ENCODE assay signal across 21 mouse cellular contexts in the genomic region with DNA sequence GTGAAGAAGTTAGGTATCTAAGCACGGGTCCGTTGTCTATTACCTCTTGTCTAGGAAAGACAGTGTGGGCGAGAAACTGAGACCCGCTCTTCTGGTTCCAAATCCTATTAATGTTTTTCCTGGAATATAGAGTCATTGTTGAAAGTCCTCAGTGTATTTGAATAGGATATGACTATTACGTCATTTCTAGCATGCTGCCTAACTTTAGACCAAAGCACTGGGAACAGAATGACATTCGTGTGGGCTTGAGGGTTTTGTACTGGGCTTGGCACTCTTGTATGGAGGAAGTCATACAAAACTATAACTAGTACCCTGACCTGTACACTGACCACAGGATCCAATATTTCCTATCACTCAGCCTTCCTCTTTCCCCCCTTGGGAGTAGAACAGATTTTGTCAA.
A peak's percentile ranks its signal among the peaks of the same experiment; 100 is the strongest.
DNase-seq lines count a peak whose midpoint lies in the region; ATAC-seq and TF ChIP-seq lines count a peak whose summit lies in the region.
"Had no signal": no experiment of that assay in that cellular context is flagged by ENCODE, and none has a peak within 500 bp of the region (broad histone marks: within the 10 kb centered on the region; RNA-seq: fewer than 3 reads in every experiment).

No protein-coding gene starts in this region.

- TF ChIP-seq EP300 in lung, postnatal 0 days (IDR thresholded peaks at IDR 0.05): no peak

- H3K9ac ChIP-seq in forebrain, postnatal 0 days: no peak overlapping the region
- H3K9ac ChIP-seq in forebrain, embryonic 12.5 days: no peak overlapping the region
- no peak overlapping the region for H3K9ac ChIP-seq in heart, embryonic 16.5 days (ENCODE audit: low read length)
- H3K9ac ChIP-seq in lung, postnatal 0 days (replicated peaks; ENCODE audit: low read depth): no peak overlapping the region
- H3K9ac ChIP-seq: forebrain, embryonic 15.5 days; hindbrain, embryonic 15.5 days had no signal

- DNase-seq in forebrain, postnatal 0 days: no peak
- no peak for DNase-seq in heart, postnatal 25 days (ENCODE audit: low spot score)
- DNase-seq in lung, postnatal 0 days (ENCODE audit: low spot score): peak; percentile 65
- no peak for DNase-seq in lung, postnatal 10 days
- peak; percentile 59 for DNase-seq in gonadal fat pad, adult 2 months (ENCODE audit: low read depth)
- no peak for DNase-seq in right cerebral cortex, postnatal 10 days (ENCODE audit: low spot score in 2 of 2)
- DNase-seq: B cell, adult 2 months; cerebellum, adult 11-12 months; cerebellum, adult 9-10 months; cerebellum, postnatal 25 days; gastrocnemius, postnatal 25 days had no signal

- H3K27ac ChIP-seq in forebrain, postnatal 0 days (ENCODE audit: low read depth, low read length): 0 out of 2 replicates have a peak overlapping the region, but pooled peaks have one; percentile 87
- no peak overlapping the region for H3K27ac ChIP-seq in forebrain, embryonic 12.5 days
- 0 out of 2 replicates have a peak overlapping the region, but pooled peaks have one; percentile 31 for H3K27ac ChIP-seq in heart, embryonic 16.5 days (ENCODE audit: low read length)
- peak overlapping the region; percentile 69 for H3K27ac ChIP-seq in lung, postnatal 0 days (ENCODE audit: low read length)
- H3K27ac ChIP-seq: embryonic facial prominence, embryonic 10.5 days; forebrain, embryonic 10.5 days; forebrain, embryonic 15.5 days; heart, adult 2 months; hindbrain, embryonic 15.5 days had no signal

- intact Hi-C loops in heart, postnatal 25 days (cut with DNase I): loop anchor here (5.0 kb wide), 1 partner anchor 220 kb away; no protein-coding TSS in a partner anchor

- no peaks in the 10 kb centered on the region for H3K27me3 ChIP-seq in forebrain, postnatal 0 days (ENCODE audit: insufficient read depth, low read length)
- no peaks in the 10 kb centered on the region for H3K27me3 ChIP-seq in forebrain, embryonic 12.5 days
- no peaks in the 10 kb centered on the region for H3K27me3 ChIP-seq in heart, embryonic 16.5 days (ENCODE audit: control insufficient read depth, insufficient read depth, low read length)
- H3K27me3 ChIP-seq in lung, postnatal 0 days (replicated peaks; ENCODE audit: insufficient read depth, low read length): no peaks in the 10 kb centered on the region
- H3K27me3 ChIP-seq: forebrain, embryonic 15.5 days; hindbrain, embryonic 15.5 days had no signal

- no peak for TF ChIP-seq CTCF in forebrain, postnatal 0 days (IDR thresholded peaks at IDR 0.05; ENCODE audit: low read depth)
- no peak for TF ChIP-seq CTCF in lung, postnatal 0 days (IDR thresholded peaks at IDR 0.05)

- ATAC-seq in forebrain, postnatal 0 days: no peak
- no peak for ATAC-seq in forebrain, embryonic 12.5 days (ENCODE audit: low FRiP score)
- ATAC-seq in heart, embryonic 16.5 days (replicated peaks; ENCODE audit: extremely low read depth, insufficient read depth, low FRiP score): no peak
- ATAC-seq in lung, postnatal 0 days: peak; percentile 63
- ATAC-seq: CD4-positive, CD25-positive, alpha-beta regulatory T cell, adult 4 months; forebrain, embryonic 15.5 days; intestine, embryonic 16.5 days had no signal

- 93% methylated on average over 6 of the region's 6 CpGs for WGBS in forebrain, postnatal 0 days
- WGBS in forebrain, embryonic 12.5 days: 91% methylated on average over 6 of the region's 6 CpGs
- WGBS in heart, embryonic 16.5 days: 82% methylated on average over 6 of the region's 6 CpGs
- WGBS in lung, postnatal 0 days: 62% methylated on average over 6 of the region's 6 CpGs

- no peaks in the 10 kb centered on the region for H3K4me1 ChIP-seq in forebrain, postnatal 0 days (ENCODE audit: insufficient read depth)
- H3K4me1 ChIP-seq in forebrain, embryonic 12.5 days: no peaks in the 10 kb centered on the region
- H3K4me1 ChIP-seq in heart, embryonic 16.5 days (ENCODE audit: control insufficient read depth, insufficient read depth, low read length): 0 out of 2 replicates have a peak, but pooled peaks cover 2% of the 10 kb centered on the region
- 0 out of 2 replicates have a peak, but pooled peaks cover 3% of the 10 kb centered on the region for H3K4me1 ChIP-seq in lung, postnatal 0 days (ENCODE audit: insufficient read depth, low read depth, low read length)
- H3K4me1 ChIP-seq: embryonic facial prominence, embryonic 10.5 days; forebrain, embryonic 10.5 days; forebrain, embryonic 15.5 days; hindbrain, embryonic 15.5 days had no signal

- H3K36me3 ChIP-seq in forebrain, postnatal 0 days (ENCODE audit: insufficient read depth): no peaks in the 10 kb centered on the region
- H3K36me3 ChIP-seq in forebrain, embryonic 12.5 days (replicated peaks): no peaks in the 10 kb centered on the region
- no peaks in the 10 kb centered on the region for H3K36me3 ChIP-seq in heart, embryonic 16.5 days (ENCODE audit: control insufficient read depth, insufficient read depth)
- no peaks in the 10 kb centered on the region for H3K36me3 ChIP-seq in lung, postnatal 0 days (ENCODE audit: insufficient read depth, low read length)
- H3K36me3 ChIP-seq: embryonic facial prominence, embryonic 10.5 days; forebrain, embryonic 10.5 days; forebrain, embryonic 15.5 days; G1E; hindbrain, embryonic 15.5 days had no signal

- no peaks in the 10 kb centered on the region for H3K9me3 ChIP-seq in forebrain, postnatal 0 days (ENCODE audit: low read length)
- H3K9me3 ChIP-seq in forebrain, embryonic 12.5 days: no peaks in the 10 kb centered on the region
- no peaks in the 10 kb centered on the region for H3K9me3 ChIP-seq in heart, embryonic 16.5 days (replicated peaks; ENCODE audit: control insufficient read depth, low read length)
- no peaks in the 10 kb centered on the region for H3K9me3 ChIP-seq in lung, postnatal 0 days (ENCODE audit: low read length)
- H3K9me3 ChIP-seq: embryonic facial prominence, embryonic 10.5 days; forebrain, embryonic 10.5 days; forebrain, embryonic 15.5 days; hindbrain, embryonic 15.5 days had no signal

- H3K4me3 ChIP-seq in forebrain, postnatal 0 days (ENCODE audit: low read depth, low read length): no peak overlapping the region
- H3K4me3 ChIP-seq in forebrain, embryonic 12.5 days (replicated peaks): no peak overlapping the region
- no peak overlapping the region for H3K4me3 ChIP-seq in heart, embryonic 16.5 days (ENCODE audit: low read length)
- H3K4me3 ChIP-seq in lung, postnatal 0 days (ENCODE audit: low read depth, low read length): no peak overlapping the region
- H3K4me3 ChIP-seq: embryonic facial prominence, embryonic 10.5 days; forebrain, embryonic 10.5 days; forebrain, embryonic 15.5 days; heart, adult 2 months; hindbrain, embryonic 15.5 days had no signal

- no peak overlapping the region for H3K4me2 ChIP-seq in forebrain, postnatal 0 days (ENCODE audit: low read depth)
- H3K4me2 ChIP-seq in forebrain, embryonic 12.5 days: no peak overlapping the region
- no peak overlapping the region for H3K4me2 ChIP-seq in heart, embryonic 16.5 days (ENCODE audit: low read depth, low read length)
- H3K4me2 ChIP-seq in lung, postnatal 0 days (replicated peaks; ENCODE audit: low read depth, low read length): no peak overlapping the region
- H3K4me2 ChIP-seq: forebrain, embryonic 15.5 days; hindbrain, embryonic 15.5 days had no signal

Comparison
In these comparisons a context has a peak if more than half of its experiments do, and no peak if none do; other contexts are left out.
1. DNase-seq: peak in lung, postnatal 0 days (single experiment) and gonadal fat pad, adult 2 months (single experiment); none in forebrain, postnatal 0 days (single experiment), heart, postnatal 25 days (single experiment), lung, postnatal 10 days (single experiment) and right cerebral cortex, postnatal 10 days (0 of 2).